Mouse (Mus musculus) lung, postnatal 10 days (tissue): ENCODE data around the gene Akr1c14.
"Not testable (repeated sequence)": the region's sequence is repeated elsewhere in the genome, so short reads cannot be mapped to it uniquely, and the experiment has no call there.

Experiments
- DNase-seq: peaks from one replicate; pipeline ENCODE4 v3.0.0; 2021

The Akr1c14 gene

DNA sequence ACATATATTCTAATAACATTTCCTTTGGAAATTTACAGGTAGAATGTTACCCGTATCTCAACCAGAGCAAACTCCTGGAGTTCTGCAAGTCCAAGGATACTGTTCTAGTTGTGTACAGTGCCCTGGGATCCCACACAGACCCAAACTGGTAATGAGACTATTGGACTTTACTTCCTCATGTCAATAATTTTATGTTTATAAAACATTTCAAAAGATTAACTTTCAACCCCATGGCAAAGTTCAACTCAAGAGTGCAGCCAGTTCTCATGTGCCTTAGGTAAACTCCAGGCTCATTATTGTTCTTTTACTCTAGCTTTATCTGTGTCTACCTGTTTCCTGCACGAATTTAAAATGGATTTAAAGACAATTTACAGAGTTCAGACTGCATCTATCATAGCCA, at the start of gene Akr1c14:
Gene Akr1c14 (plus strand): TSS at position 293 of the 400 bp plus-strand sequence.
- DNase-seq, result no peak

DNA sequence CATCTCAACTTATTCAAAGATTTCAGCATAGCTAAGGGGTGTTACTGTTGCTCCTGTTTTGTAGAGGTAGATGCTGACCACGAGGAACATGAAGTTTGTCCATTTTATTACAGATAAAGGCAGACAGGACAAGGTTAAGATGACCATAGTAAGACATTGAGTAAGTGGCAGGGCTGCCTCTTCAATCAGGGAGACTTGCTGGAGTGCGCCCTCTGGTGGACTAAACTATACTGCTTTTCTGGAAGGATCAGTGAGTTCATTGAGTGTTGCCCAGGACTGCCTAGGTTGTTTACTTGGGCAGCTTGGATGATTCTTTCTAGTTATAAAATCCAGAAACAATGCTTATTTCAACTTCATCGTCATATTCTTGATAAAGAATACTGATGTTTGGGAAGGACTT, 47.1 kb upstream of the Akr1c14 start:
- peak; percentile 86 for DNase-seq

DNA sequence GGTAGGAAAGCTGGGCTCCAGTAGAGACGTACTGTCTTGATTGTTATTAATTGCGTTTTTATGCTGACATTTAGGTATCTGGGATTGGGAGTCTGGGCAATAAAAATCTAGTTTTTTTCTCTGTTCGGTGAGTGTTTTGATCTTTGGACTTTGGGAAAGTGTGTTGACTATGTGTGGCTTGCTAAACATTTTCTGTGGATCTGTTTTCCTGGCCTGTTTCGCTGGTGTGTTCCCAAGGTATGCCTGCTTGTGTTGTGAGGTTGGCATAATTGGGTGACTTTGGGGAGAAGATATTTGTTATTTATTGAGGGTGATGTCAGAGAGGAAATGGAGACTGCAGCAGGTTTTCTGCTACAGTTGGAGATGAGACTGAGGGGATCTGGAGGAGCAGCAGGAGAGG, 38.0 kb upstream of the Akr1c14 start:
- no peak for DNase-seq

DNA sequence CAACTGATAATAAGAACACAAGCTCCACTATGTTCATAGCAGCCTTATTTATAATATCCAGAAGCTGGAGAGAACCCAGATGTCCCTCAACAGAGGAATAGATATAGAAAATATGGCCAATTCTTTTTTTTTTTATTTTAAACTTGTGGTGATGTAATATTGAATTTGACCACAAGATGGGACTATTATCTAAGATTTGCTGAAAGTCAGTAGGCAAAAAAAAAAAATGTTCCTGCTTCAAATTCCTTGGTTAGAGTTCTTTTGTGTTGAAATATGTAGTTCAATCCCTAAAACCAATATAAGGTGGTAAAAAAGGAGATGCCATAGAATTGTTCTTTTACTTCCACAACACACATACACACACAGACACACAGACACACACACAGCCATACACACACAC, 35.0 kb upstream of the Akr1c14 start:
- DNase-seq, result no peak

DNA sequence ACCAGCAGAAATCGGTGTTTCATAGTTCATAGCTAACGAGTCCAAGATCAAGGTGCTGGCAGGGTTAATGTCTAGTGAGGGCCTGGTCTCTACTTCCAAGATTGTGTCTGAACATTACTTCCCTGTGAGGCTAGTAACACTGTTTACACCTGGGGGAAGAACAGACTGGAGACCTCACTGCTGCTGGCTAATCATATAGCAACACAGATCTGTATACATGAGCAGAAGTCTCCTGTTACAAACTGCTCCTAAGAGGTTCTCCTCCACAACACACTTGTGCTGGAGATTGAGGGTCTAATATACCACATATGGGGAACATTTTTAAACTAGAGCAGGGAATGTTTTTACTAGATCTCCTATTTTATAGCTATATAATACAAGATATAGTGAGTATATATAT, 18.9 kb upstream of the Akr1c14 start:
- no peak for DNase-seq

DNA sequence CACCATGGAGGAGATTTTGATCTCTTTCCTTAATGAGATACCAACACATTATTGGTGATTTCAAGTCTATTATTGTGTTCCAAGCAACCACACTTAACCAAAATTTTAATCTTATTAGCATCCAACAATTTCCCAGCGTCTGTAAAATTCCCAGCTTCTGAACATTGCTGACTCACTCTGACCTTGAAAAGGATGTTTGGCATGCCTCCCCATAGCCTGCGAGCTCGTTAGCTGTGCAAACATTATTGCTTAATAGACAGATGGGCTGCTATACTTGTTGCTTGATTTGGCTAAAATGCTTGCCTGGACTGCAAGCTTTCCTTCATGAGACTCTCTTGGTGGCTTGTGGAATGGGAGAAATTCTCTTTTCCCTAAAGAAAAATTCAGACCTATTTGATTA, 16.3 kb upstream of the Akr1c14 start:
- peak; percentile 27 for DNase-seq

DNA sequence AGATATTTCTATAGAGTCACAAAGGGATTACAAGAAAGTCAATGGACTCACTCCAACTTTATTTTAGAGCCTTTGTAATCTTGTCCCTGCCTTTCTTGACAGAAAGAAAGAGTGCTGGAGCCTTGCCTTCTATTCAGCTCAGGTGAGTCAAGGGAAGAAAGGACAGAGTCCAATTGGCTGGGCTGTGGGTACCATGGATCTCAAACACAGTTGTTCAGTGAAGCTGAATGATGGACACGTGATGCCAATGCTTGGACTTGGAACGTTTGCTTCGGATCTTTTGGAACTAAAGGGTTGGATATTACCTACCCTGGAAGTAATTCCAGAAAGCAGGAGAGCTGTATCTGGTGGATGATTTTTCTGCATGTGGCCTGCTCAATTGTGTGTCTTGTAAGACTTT, 13.8 kb upstream of the Akr1c14 start:
- DNase-seq, result no peak

DNA sequence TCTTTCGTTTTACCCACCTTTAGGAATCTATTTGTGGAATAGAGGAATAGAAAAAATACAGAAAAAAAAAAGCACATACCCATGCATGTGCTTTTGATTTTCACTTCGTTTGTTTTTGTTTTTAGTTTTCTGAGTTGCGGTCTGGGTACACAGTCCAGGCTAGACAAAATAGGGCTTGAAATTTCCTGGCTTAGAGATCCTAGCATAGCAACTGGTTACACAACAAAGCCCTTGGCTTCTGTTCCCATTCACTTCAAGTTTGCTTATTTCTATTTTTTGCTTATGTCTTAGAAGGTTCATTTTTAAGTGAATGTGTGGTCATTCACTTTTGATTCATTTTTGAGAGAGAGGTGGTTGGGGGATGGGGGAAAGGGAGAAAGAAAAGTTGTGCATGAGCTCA, 2.7 kb upstream of the Akr1c14 start:
- DNase-seq, result no peak

DNA sequence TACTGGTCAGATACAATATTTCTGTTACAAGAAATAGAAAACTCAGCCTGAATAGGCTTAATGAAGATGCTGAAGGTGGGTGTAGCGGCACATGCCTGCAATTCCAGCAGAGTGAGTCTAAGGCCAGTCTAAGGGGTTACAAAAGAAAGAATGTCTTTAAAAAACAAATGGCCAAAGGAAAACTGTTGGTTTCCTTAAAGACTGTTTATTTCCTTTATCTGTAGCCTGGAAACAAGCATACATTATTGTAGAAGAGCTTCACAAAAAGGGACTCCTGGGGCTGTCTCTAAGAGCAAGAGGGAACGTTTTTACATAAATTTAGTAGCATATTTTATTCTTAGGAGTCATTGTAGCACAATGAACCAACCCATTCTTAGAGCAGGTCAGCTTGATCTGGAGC, 2.0 kb upstream of the Akr1c14 start:
- no peak for DNase-seq

DNA sequence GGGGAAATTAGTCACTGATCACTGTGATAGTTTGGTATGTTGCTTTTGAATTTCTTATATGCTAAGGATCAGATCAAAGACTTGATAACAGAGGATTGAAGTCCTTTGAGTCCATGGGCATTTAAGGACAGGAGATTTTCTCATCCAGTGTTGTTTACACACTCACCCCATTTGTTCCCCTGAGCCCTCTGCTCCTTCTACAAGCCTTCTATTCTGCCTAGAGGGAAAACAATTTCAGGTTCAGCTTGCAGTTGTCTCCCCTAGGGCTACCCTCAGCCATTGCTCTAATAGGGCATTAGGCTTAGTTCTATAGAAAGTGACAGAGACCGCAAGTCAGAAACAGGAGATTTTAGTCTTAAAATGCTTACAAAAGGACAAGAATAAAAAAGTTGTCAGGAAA, 585 bp upstream of the Akr1c14 start:
- no peak for DNase-seq

DNA sequence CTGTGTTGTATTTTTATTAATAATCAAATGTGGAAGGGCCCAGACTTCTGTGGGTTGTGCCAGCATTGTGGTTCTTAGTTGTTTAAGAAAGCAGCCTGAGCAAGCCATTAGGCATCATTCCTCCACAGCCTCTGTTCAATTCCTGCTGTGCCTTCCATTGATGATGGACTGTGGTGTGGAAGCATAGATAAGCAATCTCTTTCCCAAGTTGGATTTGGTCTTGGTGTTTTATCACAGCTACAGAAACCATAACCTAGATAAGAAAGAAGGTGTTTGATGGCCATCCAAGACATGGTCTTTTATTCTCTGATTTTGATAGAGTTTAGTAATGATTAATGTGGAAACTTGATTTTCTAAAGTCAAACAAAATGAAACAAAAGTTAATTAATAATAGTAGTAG, 844 bp downstream of the Akr1c14 start:
- DNase-seq, result no peak

DNA sequence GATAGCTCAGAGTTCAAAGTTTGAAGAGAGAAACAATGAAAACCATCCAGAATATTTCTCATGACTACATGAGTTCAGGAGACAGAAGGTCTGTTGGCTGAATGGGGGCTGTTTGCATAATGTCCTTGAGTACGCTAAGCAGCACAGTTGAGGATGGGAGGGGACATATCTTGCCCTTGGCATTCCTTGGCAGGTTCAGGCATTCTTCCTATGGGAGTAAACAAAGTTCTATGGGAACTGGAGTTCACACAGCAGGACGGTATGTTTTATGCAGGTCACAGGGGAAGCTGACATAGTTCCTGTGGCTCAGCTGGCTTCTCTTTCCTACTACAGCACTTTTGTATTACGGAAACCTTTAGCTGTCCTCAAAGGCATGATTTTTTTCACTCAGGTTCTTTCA, 6.6 kb downstream of the Akr1c14 start:
- peak; percentile 33 for DNase-seq

DNA sequence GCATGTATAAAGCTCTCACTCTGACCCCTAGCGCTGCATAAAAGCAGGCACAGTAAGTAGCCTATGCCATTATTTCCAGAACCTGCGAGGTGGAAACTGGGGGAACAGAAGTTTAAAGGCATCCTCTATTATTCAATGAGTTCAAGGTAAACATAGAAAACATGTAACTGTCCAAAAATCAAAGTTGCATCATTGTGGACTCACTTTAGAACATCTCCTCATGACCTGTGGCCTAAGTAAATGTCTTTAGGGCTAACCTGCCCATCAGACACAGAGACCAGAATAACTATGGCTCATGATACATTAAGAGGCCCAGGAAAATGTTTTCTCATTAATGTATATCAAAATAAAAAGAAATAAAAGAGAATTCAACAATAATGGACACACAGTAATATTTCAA, 7.4 kb downstream of the Akr1c14 start:
- no peak for DNase-seq

DNA sequence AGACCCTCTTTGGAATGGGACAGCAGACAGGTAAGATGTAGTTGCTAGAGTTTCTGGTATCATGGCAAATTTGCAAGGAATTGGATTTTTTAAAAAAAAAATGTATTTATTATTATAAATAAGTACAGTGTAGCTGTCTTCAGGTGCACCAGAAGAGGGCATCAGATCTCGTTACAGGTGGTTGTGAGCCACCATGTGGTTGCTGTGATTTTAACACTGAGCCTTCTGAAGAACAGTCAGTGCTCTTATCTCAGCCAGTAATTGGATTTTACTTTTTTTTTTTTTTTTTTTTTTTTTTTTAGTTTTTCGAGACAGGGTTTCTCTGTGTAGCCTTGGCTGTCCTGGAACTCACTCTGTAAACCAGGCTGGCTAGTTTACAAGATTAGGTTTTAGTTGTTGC, 9.4 kb downstream of the Akr1c14 start:
- DNase-seq, result not testable (repeated sequence)

DNA sequence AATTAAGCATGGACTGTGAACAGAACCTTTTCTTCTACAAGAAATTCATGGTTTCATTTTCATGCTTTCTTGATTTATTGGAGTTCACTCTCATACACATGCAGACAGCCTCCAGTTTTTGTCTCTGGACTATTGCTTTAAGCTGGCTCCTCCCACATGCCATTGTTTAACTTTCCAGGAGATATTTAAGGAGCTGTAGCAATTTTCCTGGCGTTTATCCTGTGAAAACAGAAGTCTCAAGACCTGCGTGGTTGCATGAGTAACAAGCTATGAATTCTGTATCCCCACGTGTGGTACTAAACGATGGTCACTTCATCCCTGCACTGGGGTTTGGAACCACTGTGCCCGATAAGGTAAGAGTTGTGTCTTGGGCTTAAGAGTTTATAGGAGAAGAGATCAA, 10.6 kb downstream of the Akr1c14 start:
- DNase-seq, result peak; percentile 27

DNA sequence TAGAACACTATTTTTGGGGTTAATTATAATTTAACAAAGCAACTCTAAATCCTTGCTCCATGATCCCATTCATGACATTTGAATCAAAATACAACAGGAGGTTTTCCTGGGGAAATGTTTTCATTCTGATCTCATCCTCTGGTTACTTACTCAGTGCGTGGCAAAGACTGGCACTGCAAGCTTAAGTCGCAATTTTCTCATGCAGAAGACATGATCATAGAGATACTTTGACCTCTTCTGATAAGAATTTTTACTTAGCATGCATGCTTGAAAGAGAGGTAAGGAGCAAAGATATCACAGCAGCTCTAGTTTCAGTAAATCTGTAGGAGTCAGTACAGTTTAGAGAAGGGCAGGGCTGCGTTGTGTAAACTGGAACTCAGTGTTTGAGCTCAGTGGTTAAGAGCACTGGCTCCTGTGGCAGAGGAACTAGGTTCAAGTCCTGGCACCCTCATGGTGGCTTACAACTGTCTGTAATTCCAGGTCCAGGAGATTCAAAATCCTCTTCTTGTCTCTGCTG, 11.5 kb downstream of the Akr1c14 start:
- no peak for DNase-seq

DNA sequence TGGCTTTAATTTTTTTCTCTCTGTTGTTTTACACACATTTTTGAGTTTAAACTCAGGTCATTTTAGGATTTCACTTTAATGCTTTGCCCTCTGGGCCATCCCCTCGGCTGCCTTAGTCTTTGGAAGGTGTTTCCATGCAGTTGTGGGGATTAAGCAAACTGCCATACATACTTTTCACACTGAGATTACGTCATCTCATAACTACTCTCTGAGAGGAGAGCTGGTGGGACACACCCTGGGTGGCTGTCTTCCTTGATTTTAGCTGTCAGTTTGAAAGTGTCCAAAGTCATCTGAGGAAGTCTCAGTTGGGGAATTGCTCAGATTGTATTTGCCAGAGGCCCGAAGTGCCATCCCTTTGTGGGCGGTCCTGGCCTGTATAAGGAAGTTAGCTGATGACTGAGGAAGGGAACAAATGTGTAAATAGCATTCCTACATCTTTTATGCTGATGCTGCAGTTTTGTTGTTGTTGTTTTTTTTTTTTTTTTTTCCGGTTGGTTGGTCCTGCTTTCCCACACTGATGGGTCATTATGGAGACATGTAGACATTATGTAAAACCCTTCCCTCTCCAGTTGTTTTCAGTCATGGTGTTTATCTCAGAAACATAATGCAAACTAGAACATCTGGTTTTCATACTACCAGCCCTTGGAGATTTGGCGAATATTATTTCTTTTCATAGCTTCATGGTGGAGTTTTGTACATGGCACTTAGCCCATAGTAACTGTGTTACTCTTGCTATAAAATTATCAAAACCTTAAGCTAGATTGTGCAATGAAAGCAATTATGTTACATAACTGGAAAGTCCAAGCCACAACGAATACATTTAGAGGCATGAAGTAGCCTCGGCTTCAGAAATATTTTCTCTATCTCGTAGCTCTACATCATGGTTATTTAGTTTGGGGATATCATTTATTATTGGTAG, 28.0 kb downstream of the Akr1c14 start:
- no peak for DNase-seq

DNA sequence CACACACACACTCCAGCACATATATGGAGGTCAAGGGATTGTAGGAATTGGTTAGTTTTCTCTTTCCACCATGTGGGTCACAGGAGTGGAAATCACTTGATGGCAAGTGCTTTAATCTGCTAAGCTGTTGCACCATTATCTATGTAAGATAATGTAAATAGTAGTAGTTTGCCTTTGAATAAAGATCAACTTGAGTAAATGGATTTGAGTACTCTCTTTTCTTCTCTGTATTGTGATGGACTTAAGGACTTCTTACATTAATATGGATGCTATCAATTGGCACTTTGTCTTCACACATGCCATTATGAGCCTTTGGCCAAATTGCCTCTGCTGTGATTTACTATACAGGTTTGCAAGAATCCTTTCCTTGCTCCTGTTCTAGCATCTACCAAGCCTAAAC, 31.1 kb downstream of the Akr1c14 start:
- no peak for DNase-seq

DNA sequence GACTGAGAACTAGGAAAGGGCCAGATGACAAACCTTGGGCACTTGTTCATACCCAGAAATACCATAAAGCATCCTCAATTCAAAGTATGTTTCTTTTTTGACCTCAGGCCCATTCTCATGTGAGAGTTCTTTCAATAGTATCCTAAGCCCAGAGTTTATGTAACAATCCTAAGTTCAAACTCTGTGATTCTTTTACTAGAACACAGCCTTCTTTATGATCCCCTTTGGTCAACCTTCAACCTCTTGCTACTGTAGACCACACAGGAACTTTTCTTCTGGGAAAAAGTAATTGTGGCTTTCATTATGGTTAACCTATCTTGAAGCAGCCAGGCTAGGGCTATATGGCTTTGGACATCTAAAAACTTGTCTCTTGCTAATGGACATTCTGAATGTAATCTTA, 52.9 kb downstream of the Akr1c14 start:
- no peak for DNase-seq

DNA sequence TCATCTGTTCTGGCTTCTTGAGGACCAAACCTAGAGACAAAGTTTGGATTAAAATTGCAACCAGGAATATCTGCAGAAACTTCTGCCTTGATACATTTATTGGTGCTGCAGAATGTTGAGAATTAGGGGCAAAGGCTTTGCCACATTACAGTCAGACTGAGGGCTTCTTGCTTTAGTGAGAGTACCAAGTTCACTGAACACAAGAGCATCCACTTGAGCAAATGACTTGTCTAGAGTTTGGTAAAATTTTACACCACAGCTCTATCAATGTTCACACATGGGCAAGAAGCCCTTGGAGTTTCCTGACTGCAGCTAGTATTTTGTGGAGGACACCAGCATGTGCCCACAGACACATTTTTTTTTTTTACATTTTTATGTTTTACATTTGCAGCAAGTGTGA, 53.9 kb downstream of the Akr1c14 start:
- DNase-seq, result no peak

DNA sequence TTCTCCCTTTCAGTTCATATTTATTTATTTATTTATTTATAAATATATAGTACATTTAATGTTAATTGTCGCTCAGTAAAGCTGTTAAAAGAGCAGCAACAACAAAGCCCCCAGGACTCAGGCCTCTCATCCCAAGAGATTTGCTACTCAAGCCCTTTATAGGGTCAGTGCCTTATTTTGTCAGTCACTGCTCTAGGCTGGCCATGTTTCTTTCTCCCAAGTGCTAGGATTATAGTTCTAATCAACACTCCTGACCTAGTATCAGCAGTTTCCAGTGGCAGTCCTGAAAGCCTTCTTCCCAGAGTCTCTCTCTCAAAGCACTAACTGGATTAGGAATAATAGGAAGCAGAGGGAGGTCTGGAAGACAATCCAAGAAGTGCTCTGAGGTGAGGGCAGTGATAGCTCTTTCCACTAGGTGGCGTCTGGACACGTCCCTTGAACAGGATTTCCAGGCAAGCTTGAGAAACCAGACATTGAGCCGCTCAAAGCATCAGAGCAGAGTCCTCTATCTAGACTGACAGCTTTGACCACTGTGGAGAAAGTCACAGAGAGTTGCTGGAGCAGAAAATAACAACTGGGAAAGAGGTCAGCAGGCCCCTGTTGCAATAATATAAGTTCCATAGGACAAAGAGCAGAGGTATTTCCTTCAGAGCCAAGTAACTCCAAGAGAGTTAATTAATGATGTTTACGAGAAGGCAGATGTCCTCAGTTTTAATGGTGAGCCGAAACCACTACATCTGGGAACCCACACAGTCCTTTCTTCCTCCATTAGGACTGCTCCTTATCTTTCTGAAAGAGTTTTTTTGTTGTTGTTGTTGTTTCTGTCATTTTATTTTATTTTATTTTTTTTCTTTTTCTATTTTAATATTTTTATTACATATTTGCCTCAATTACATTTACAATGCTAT, 61.7 kb downstream of the Akr1c14 start:
- peak; percentile 64 for DNase-seq

DNA sequence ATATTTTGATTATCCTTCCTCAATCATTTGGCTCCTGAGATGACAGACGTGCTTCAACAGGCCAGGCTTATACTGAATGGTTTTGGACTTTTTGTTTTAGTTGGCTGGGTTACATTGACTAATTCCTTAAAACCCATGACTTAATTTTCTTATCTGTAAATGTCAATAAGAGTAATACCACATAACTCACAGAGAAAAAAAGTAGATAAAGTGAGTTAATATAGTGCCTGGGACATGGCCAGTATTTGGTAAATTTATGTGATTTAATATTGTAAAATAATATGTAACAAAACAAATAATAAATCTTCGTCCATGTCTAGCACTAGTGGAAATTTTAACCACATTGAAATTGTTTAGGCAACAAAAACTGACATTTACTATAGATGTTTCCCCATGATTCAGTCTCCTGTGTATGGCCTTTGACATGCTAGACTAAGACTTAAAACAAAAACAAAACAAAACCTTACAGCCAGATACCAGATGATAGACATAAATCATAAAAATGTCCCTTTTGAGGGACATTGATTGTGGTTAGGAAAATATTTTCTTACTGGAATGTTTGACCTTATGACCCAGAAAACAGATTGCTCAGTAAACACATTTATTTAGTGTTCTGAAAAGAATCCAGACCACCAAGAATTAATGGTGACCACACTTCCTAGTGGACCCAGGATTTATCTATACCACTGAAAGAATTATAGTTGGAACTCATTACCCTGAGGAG, 70.5 kb downstream of the Akr1c14 start:
- no peak for DNase-seq

DNA sequence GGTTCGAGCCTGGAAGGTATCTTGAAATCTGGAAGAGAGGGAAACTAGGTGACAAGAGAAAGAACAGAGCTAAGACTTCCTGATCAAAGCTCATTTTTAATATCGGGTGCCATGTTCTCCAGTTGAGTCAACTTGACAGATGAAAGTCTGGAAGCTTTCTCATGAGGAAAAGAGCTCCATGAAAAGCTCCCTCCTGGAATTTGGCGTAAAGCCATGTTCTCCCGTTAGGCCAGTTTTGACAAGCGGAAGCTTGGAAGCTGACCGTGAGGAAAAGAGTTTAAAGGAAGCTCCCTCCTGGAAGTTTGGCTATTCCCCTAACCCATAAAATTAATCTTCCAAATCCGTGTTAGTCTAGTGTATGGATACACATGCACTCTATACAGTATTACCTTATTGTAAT, 74.3 kb downstream of the Akr1c14 start:
- DNase-seq, result peak; percentile 4
